ENCODE assay signal across 25 mouse cellular contexts in the genomic region with DNA sequence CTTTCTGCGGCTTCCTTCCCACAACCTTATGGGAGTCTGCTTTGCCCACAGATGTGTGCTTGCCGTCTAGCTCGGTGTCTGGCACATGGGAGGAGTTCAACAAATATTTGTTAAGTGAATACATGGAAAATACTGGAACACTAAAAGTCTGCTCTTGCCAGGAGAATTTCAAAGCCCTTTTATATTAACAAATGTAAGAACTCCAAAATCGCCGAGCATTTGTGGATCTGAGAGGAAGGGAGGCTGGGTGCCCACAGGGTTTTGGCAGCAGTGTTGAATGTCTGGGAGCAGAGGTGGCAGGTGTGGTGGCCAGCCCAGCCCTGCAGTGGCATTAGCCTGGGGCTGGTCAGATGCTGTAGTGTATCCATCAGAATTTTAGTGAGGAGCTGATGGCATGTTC.
A peak's percentile ranks its signal among the peaks of the same experiment; 100 is the strongest.
DNase-seq lines count a peak whose midpoint lies in the region; ATAC-seq and TF ChIP-seq lines count a peak whose summit lies in the region.
"Had no signal": no experiment of that assay in that cellular context is flagged by ENCODE, and none has a peak within 500 bp of the region (broad histone marks: within the 10 kb centered on the region; RNA-seq: fewer than 3 reads in every experiment).

No protein-coding gene starts in this region.

- no peak overlapping the region for H3ac ChIP-seq in myocyte (ENCODE audit: control insufficient read depth, insufficient read length)

- no peak for DNase-seq in liver
- DNase-seq in 3134 (ENCODE audit: extremely low read depth, insufficient read length, low spot score): peak; percentile 86
- DNase-seq in Muller cell, postnatal 12 days (ENCODE audit: inconsistent ontology term): peak; percentile 73
- no peak for DNase-seq in natural killer cell, adult 2 months (ENCODE audit: low spot score in 2 of 2)
- DNase-seq in heart, adult 2 months: no peak
- DNase-seq: adrenal gland, postnatal 25 days; cerebellum, adult 8-10 months; heart, adult 11 months; heart, postnatal 10 days; kidney, adult 8-10 months; kidney, postnatal 10 days; lung, adult 18-20 months; lung, postnatal 14 days; right cerebral cortex, adult 18-20 months had no signal

- H3K27me3 ChIP-seq in liver, embryonic 12.5 days (replicated peaks): 0 out of 2 replicates have a peak, but pooled peaks cover 11% of the 10 kb centered on the region
- no peaks in the 10 kb centered on the region for H3K27me3 ChIP-seq in myocyte (ENCODE audit: control insufficient read depth, insufficient read depth, insufficient read length)
- no peaks in the 10 kb centered on the region for H3K27me3 ChIP-seq in heart, adult 2 months (ENCODE audit: control insufficient read depth, insufficient read depth, low read length)
- H3K27me3 ChIP-seq: forebrain, embryonic 12.5 days; intestine, embryonic 15.5 days; neural tube, embryonic 15.5 days; stomach, embryonic 15.5 days had no signal

- no peak overlapping the region for H3K4me3 ChIP-seq in liver, embryonic 12.5 days
- H3K4me3 ChIP-seq in myocyte: no peak overlapping the region
- H3K4me3 ChIP-seq in heart, adult 2 months: no peak overlapping the region
- H3K4me3 ChIP-seq: forebrain, embryonic 12.5 days; heart, embryonic 12.5 days; hindbrain, embryonic 10.5 days; intestine, embryonic 15.5 days; left cerebral cortex, adult 2 months; neural tube, embryonic 15.5 days; stomach, embryonic 15.5 days had no signal

- H3K27ac ChIP-seq in liver, embryonic 12.5 days: peak overlapping the region; percentile 42; the same call in 1 of the 2 replicates
- no peak overlapping the region for H3K27ac ChIP-seq in heart, adult 2 months
- H3K27ac ChIP-seq: forebrain, embryonic 12.5 days; hindbrain, embryonic 10.5 days; intestine, embryonic 15.5 days; left cerebral cortex, adult 2 months; neural tube, embryonic 15.5 days; stomach, embryonic 15.5 days had no signal

- WGBS in liver, embryonic 12.5 days (ENCODE audit: insufficient replicate concordance): 76% methylated on average over 5 of the region's 5 CpGs
- 70% methylated on average over 5 of the region's 5 CpGs for WGBS in heart, adult 2 months

- TF ChIP-seq POLR2A in myocyte (IDR thresholded peaks at IDR 0.05; ENCODE audit: insufficient read length, low read depth): no peak
- no peak for TF ChIP-seq POLR2A in heart, adult 2 months (IDR thresholded peaks at IDR 0.05; ENCODE audit: insufficient read depth, low read depth, low read length)

- peaks cover 57% of the 10 kb centered on the region for H3K4me1 ChIP-seq in liver, embryonic 12.5 days
- H3K4me1 ChIP-seq in heart, adult 2 months (ENCODE audit: control insufficient read depth, insufficient read depth, low read length): no peaks in the 10 kb centered on the region; the same call in 1 of the 2 replicates
- H3K4me1 ChIP-seq: forebrain, embryonic 12.5 days; heart, embryonic 12.5 days; neural tube, embryonic 15.5 days had no signal

- no peak for ATAC-seq in liver, embryonic 12.5 days
- ATAC-seq: hindbrain, embryonic 16.5 days; intestine, embryonic 15.5 days; midbrain, embryonic 16.5 days had no signal

- H3K9me3 ChIP-seq in liver, embryonic 12.5 days (replicated peaks): no peaks in the 10 kb centered on the region
- H3K9me3 ChIP-seq: forebrain, embryonic 12.5 days; heart, embryonic 12.5 days; hindbrain, embryonic 10.5 days; intestine, embryonic 15.5 days; neural tube, embryonic 15.5 days; stomach, embryonic 15.5 days had no signal

- H3K9ac ChIP-seq in liver, embryonic 12.5 days: no peak overlapping the region
- no peak overlapping the region for H3K9ac ChIP-seq in heart, adult 2 months (ENCODE audit: low read depth, low read length)
- H3K9ac ChIP-seq: forebrain, embryonic 12.5 days; heart, embryonic 12.5 days; intestine, embryonic 15.5 days; neural tube, embryonic 15.5 days; stomach, embryonic 15.5 days had no signal

- H3K79me2 ChIP-seq in myocyte (ENCODE audit: control insufficient read depth, insufficient read depth): no peaks in the 10 kb centered on the region
- H3K79me2 ChIP-seq in heart, adult 2 months (replicated peaks; ENCODE audit: control insufficient read depth, insufficient read depth, low read length): no peaks in the 10 kb centered on the region

- intact Hi-C loops in heart, adult 2 months (cut with DNase I): no loop called here

- no peak overlapping the region for H3K4me2 ChIP-seq in liver, embryonic 12.5 days
- no peak overlapping the region for H3K4me2 ChIP-seq in myocyte (ENCODE audit: low read depth)
- H3K4me2 ChIP-seq: forebrain, embryonic 12.5 days; heart, embryonic 12.5 days; intestine, embryonic 15.5 days; neural tube, embryonic 15.5 days; stomach, embryonic 15.5 days had no signal

- no peak for TF ChIP-seq EP300 in heart, adult 2 months (IDR thresholded peaks at IDR 0.05; ENCODE audit: insufficient read depth, low read depth, low read length)

- no peak for TF ChIP-seq CTCF in heart, adult 2 months (IDR thresholded peaks at IDR 0.05)

- H3K36me3 ChIP-seq in liver, embryonic 12.5 days: no peaks in the 10 kb centered on the region
- no peaks in the 10 kb centered on the region for H3K36me3 ChIP-seq in myocyte (ENCODE audit: control insufficient read depth, insufficient read depth)
- no peaks in the 10 kb centered on the region for H3K36me3 ChIP-seq in heart, adult 2 months (ENCODE audit: control insufficient read depth, insufficient read depth, low read length)
- H3K36me3 ChIP-seq: forebrain, embryonic 12.5 days; heart, embryonic 12.5 days; hindbrain, embryonic 10.5 days; intestine, embryonic 15.5 days; neural tube, embryonic 15.5 days; stomach, embryonic 15.5 days had no signal

TF ChIP-seq in myocyte, 11 proteins besides CTCF, POLR2A, EP300 and RAD21:
- TF ChIP-seq MYOD1 (IDR thresholded peaks at IDR 0.05; ENCODE audit: control insufficient read depth in 1 of 3, insufficient read length in 2 of 3, low read depth in 2 of 3) (peak in 2 of 3 experiments; percentile 46 to 66), E2F4 (IDR thresholded peaks at IDR 0.05; ENCODE audit: insufficient read depth) (no peak), POLR2AphosphoS2 (IDR thresholded peaks at IDR 0.05; ENCODE audit: insufficient read length, low read depth) (no peak), SRF (IDR thresholded peaks at IDR 0.05; ENCODE audit: control insufficient read depth, insufficient read length, low read depth) (no peak), TCF3 (IDR thresholded peaks at IDR 0.05; ENCODE audit: insufficient read length, low read depth) (no peak), REST (IDR thresholded peaks at IDR 0.05; ENCODE audit: insufficient read depth, insufficient read length) (no peak), MYOG (IDR thresholded peaks at IDR 0.05; ENCODE audit: control insufficient read depth in 1 of 3, insufficient read depth in 1 of 3, insufficient read length in 2 of 3, low read depth in 2 of 3) (peak in 2 of 3 experiments; percentile 17 to 46), MAX (IDR thresholded peaks at IDR 0.05; ENCODE audit: low read depth) (no peak), USF1 (IDR thresholded peaks at IDR 0.05; ENCODE audit: low read depth) (no peak)

Comparison
In these comparisons a context has a peak if more than half of its experiments do, and no peak if none do; other contexts are left out.
1. DNase-seq: peak in 3134 (single experiment) and Muller cell, postnatal 12 days (single experiment); none in liver (single experiment), natural killer cell, adult 2 months (0 of 2) and heart, adult 2 months (0 of 2).